Mouse (Mus musculus) embryo, embryonic 11.5 days (tissue): ENCODE data around the gene Oas1d.
"Not testable (repeated sequence)": the region's sequence is repeated elsewhere in the genome, so short reads cannot be mapped to it uniquely, and the experiment has no call there.

Experiments used
- DNase-seq: peaks from one replicate; pipeline ENCODE4 v3.0.0-alpha.2; 2012; ENCODE audit warnings: low read depth, low spot score

Gene Oas1d

DNA sequence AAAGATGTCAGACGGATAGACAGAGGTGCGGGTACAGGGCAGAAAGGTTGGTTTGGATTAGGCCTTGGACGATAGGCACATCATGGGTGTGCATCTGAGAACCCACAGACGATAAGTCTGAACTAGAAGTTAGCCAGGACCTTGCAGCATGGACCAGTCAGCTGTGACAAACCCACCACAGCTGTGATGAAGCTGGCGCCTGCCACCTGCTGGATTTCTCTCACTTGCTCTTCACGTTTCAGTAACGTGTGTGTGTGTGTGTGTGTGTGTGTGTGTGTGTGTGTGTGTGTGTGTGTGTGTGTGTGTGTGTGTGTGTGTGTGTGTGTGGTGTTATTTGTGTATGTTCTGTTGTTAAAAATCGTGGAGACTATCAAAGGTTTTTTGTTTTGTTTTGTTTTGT lies at the start of gene Oas1d:
Gene Oas1d (plus strand): TSS at position 333 of the 400 bp plus-strand sequence.
- not testable (repeated sequence) for DNase-seq

DNA sequence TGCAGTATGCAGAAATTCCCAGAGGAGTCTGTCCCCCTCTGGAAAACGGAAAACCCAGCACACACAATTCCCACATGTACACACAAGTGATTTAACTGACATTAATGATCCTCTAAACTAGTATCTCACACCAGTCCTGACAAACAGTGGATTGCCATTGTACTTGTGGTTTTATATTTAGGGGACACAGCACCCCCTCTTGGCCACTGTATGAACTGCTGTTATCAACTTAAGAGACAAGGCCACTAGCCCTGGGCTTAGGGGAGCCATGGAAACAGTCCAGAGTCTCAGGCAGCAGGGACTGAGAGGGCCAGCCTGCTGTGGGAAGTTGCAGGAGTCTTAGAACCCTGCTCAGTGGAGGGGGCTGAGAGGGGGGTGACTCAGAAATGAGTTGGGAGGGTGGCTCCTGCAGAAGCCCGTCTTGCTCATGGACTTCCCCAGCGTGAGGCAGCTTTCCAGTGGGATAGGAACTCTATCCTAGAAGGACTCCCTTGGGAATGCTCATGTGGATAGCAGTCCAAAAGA lies 48.9 kb upstream of the Oas1d start:
- DNase-seq, result no peak

DNA sequence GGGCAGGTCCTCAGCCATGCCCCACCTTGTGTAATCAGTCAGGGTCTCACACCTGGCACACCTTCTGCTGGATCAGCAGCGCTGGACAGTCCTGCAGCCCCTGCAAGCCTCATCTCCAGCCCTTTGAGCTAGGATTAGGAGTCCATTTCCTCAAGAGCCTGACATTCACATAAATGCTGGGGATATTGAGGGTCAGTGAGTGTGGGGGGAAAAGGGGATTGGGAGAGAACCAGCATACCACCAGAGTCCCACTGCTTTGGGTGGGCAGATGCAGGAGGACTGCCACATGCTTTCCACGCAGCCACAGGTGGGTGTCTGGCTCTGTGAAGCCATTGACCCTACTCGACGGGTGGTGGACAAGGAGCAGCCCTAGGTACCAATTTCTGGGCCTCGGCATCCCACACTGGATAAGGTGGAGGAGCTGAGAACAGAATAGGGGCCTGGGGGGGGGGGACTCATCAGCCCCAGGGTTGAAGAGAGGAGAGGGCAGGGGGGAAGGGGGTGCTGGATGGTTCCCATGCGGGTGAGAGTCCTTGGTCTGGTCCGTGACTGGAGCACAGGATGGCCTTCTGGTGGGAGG lies 44.8 kb upstream of the Oas1d start:
- DNase-seq, result no peak

DNA sequence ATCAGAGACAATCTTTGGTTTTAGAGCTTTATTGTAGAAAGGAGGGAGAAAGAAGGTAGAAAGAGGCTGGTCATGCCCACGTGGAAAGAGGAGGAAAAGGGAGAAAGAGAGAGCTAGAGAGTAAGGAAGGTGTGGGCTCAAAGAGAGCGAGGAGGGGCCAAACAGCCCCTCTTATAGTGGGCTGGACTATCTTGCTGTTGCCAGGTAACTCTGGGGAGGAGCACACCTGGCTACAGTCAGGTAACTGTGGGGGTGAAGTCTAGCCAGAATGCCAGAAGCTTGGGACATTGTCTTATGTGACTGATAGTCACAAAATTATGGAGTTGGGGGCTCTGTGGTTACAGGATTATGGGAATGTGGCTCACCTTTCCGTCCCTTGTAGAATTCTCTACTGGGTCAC lies 44.3 kb upstream of the Oas1d start:
- DNase-seq, result no peak

DNA sequence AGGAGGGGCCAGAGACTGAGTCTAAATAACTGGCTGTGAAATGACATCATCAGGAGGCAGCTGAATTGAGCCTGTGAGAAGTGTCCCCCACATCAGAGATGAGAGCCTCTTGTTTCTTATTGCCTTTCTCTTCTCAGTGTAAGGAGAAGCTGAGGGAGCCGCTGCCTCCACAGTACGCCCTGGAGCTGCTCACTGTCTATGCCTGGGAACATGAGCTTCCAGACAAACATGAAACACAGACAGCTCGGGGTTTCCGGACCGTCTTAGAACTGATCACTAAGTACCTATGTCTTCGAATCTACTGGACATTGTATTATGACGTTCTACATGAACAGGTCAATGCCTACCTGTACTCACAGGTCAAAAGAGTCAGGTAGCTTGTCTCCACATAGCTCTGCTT lies 43.6 kb upstream of the Oas1d start:
- DNase-seq, result no peak

DNA sequence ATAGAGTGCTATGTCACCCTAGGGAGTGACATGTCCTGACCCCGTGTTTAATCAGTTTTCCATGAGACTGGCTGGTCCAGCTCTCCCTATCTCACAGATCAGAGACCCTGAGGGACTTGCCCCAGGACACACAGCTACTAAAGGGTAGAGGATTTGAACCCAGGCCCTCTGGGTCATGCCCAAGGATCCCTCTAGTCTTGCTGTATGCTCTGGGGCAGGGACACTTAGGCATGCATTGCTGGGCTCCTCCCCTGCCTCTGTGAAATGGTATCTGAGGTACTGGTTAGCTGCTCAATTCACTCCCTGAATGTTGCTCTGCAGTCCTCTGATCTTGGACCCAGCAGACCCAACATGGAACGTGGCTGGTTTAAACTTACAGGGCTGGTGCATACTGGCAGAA lies 42.9 kb upstream of the Oas1d start:
- no peak for DNase-seq

DNA sequence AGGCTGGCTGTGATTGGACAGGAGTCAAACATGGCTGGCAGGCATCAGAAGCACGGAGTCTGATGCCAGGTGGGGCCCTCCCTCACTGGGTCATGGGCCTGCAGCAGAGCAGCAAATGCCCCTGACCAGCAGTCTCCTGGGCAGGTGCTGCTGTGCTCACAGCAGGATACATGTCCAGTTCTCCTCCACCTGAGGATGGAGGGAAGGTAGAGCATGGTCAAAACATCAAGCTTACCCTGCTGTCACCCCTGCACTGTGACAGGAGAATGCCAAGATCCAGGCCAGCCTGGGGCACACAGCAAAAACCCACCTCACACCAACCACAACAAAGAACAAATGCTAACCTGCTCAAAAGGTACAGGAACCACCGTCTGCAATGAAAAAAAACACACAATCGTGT lies 37.5 kb upstream of the Oas1d start:
- not testable (repeated sequence) for DNase-seq

DNA sequence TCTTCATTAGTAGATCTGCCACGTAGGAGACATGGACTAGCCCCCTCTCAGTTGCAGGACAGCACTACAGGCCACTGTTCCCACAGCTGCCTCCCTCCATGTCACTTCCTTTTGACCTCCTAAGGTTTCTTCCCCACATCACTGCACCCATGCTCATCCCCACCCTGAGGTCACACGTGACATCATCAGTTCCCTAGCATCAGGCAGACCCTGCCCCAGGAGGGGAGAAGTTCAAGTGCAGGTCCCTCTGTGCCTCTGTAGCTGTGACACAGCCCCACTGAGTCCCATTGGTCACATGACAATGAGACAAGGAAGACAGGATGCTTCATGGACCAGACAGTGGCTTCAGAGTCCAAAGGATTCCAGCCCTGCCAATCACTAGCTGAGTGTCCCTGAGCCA lies 36.9 kb upstream of the Oas1d start:
- DNase-seq, result not testable (repeated sequence)

DNA sequence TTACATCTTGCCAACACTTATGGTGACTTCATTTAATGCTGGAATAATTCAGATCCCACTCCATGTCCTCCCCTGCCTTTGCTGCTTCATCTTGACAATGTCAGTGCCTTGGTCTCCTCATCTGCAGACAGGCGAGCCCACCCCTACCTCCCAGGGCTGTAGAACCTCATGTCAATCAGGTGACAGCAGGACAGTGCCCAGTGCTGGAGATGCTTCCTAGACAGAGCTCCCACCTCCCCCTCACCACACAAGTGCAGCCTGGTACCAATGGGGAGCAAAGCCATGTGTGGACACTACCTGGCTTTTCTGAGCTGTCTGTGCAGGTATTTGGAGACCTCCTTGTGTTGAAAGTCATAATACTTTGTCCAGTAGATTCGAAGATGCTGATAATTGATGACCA lies 35.5 kb upstream of the Oas1d start:
- DNase-seq, result not testable (repeated sequence)

DNA sequence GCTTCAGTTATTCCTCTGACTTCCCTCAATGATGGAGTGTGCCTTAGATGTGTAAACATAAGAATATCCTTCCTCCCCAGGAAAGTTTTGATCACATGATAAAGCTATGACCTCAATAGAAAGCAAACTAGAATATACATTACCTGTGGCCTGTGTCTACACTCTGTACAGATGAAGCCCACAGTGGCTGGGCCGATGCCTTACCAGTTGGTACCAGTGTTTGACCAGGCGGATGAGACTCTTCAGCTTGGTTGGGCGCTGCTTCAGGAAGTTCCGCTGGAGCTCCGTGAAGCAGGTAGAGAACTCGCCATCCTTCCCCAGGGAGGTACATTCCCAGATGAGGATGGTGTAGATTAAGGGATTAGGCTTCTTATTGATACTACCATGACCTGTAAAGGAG lies 32.7 kb upstream of the Oas1d start:
- DNase-seq, result not testable (repeated sequence)

DNA sequence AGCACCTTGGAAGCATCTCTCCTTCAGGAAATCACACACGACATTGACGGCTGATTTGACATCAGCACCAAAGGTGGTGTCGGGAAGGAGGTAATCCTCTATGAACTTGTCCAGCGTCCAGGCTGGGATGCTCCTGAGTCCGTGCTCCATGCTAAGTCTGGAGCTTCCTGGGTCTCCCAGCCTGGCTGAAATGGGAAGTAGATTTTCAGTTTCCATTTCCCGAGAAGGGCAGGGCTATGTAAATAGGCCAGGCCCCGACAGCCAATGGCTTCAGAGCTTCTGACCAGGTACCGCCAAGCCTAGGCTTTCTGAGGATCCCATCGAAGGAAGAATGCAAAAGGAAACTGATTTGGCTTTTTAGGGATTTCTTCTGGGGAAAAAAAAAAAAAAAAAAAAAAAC lies 26.9 kb upstream of the Oas1d start, which contains the start of gene Oas1g:
Gene Oas1g (minus strand): TSS at position 201 of the 400 bp plus-strand sequence.
- not testable (repeated sequence) for DNase-seq

DNA sequence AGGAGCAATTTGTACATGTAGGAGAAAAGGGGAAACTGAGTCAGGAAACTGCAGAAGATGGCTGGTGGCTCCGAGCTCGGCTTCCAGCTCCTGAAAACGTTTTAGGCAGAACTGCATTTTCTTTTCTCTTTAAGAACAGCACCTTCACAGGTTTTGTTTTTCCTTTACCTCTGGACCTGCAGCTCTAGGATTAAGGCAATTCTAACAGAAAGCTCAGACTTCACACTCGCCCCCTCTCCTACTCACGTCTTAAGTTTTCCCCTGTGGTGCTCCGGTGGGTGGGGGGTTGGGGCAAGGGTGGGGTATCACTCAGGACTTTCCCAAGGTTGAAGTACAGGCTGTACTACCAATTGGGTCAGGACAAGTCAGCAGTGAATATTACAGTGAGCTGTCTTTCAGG lies 26.5 kb upstream of the Oas1d start:
- no peak for DNase-seq

DNA sequence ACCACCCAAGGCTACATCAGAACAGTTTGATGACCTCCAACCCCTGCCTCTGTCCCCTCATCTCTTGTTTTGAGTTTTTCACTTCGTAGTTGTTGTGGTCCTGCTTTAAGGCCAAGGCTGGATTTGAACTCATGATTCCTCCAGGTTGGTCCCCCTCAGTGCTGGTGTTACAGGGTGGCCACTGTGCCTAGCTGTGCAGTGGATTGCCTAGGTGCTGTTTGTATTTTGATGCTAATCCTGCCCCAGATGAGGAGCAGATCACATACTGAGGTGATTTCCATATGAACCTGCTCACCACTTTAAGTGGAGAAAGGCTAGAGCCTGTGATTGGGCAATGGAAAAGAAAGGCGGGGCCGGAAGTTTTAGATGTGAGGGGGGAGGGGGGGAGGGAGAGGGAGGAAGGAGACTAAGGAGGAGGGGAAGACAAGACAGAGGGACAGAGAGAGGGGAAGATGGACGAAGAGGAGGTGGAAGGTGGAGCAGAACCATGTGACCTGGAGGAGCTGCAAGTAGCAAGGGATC lies 26.0 kb upstream of the Oas1d start:
- DNase-seq, result not testable (repeated sequence)

DNA sequence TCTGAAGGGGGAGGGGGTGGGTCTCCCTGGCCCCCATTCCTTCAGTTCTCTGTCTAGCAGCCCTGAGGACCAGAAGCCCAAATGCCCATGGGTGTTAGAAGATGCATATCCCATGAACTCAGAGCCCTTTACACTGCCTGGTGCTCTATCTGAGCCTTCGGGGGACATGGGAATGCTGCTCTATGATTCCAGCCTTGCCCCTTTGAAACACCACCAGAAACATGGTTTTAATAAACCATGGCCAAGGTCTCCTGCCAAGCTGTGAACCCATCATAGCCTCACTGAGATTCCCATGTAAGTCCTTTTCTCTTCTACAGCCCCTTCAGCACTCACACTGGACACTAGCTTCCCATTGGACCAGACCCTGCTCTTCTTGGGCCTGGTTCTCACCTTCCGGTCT lies 24.3 kb upstream of the Oas1d start:
- no peak for DNase-seq

DNA sequence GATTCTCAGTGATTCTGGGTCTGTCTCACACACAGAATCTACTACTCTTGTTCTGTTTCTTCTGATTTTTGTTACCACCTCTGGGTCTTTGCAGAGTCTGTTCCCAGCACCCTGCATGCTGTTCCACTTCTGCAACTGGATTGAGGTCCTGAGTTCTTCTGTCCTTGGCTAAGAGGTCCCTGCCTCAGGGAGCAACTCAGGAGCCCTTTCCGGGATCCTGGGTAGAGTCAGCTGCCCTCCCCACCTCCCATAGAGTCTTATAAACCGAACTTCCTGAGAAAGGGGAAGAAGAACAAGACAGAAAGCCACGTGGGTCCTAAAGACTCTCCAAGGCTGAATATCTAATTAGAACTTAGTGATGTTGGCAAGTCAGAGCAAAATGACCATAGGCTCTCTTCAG lies 23.3 kb upstream of the Oas1d start:
- DNase-seq, result no peak

DNA sequence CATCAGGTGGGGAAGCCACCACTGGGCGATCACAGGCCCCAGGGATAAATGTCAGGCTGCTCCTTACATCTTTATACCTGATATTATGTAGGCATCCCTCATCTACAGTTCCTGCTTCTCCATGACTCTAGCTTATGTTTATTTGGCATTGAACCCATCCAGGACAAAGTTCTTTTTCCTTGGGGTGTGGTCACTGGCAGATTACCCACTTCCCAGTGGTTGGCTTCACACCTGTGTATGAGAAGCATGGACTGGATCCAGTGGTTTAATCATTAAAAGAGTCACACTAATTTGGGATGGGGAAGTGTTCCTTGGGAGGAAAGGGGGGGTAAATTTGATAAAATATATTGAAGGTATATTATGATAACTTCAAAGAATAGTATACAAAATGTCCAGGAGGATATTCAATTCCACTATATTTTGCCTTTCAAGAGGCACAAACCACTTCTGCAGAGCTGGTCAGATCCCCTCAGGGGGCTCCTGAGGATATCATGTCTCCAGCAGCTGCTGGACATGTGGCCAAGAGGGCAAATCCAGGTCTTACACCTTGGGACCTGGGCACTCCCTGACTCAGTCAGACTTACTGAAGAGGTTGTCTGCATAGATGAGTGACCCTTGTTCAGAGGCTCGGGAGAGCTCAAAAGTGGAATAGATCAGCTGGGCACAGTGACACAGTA lies 22.6 kb upstream of the Oas1d start:
- DNase-seq, result not testable (repeated sequence)

DNA sequence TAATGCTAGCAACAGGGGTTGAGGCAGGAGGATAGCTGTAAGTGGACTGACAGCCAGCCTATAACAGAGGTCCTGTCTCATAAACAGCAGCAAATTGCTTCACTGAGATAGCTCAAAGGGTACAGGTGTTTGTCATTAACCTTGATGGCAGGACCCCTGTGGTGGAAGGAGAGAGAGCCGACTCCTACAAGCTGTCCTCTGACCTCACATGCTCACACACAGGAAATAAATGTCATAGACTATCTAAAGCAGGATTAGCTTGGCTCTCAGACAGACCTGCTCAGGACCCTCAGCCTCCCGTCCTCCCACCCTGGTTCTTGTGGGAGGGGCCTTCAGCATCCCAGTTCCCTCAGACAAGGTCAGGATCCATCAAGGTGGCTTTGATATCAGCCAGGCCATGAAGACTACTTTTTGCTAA lies 22.1 kb upstream of the Oas1d start:
- no peak for DNase-seq

DNA sequence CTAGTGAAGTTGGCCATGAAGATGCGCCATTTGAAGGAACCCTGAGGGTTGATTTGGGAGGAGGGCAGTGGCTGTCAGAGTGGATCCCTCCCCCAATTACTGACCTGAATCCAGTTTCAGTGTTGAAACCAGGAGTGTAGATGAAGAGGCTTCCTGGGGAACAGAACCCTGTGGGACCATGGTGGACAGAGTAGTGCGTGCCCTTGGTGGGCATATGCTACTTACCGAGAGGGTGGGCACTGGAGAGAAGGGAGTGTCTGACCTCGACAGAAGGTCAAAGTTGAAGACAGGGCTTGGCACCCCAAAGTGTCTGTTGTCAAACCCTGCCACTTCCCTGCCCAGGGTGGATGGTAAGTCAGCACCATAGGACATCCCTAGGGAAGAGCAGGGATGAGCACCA lies 20.5 kb upstream of the Oas1d start:
- not testable (repeated sequence) for DNase-seq

DNA sequence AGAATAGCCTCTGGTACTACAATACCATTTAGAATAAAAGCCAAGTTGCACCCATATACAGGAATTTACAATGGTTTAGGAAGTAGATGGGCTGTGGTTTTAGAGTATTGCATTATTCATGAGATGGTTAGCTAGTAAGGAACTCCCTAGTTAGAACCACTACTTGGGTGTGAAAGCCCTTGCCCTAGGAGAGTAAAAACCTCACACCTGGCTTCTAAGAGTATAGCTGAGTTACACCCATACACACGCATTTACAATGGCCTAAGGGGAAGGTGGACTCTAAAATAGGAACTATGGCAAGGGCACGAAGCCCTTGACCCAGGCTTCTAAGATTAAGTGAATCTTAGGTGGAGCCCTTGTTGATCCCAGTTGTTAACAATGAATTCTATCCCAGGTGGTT lies 19.6 kb upstream of the Oas1d start:
- not testable (repeated sequence) for DNase-seq

DNA sequence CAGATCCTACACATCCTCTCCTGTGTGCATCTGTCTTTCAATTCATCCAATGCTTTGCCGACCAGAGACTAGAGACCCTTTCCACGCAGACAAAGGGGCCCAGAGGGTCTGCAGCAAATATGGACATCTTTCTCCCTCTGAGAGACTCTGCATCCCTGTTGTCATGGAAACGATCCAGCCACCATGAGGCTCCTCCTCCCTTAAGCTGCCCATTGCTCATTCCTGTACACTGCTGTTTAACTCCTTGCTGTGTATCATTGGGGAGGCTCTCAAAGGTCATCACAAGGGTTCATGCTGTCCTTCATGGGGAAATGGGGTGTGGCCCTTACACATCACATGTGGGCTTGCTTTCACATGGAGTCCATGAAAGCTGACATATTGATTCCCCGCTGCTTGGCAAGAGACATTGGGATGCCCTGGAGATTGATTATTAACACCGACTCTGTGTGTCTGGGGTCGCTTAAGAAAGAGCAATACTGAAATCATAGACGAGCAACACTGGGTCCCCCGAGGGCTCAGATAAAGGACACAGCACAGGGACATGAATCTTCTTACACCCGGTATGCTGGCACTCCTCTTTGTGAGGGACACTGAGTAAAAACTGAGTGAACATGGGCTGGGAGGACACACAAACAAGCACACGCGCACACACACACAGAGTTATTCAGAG lies 19.0 kb upstream of the Oas1d start:
- no peak for DNase-seq

DNA sequence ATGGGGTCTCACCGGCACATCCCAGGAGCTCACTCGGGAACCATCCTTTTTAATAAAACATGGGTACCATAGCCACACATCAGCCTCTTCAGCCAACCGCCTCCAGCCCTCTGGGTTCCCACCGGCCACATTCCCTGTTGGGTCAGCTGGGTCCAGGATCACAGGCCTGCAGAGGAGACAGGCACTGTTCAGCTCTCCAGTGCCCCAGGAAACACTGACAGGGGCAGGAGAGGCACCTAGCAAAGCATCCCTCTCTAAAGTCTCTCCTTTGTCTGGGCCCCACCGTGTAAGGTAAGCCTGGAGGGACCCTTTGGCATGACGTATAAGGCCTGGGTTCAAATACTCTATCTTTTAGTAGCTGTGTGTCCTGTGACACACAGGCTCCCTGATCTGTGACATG lies 16.0 kb upstream of the Oas1d start:
- no peak for DNase-seq

DNA sequence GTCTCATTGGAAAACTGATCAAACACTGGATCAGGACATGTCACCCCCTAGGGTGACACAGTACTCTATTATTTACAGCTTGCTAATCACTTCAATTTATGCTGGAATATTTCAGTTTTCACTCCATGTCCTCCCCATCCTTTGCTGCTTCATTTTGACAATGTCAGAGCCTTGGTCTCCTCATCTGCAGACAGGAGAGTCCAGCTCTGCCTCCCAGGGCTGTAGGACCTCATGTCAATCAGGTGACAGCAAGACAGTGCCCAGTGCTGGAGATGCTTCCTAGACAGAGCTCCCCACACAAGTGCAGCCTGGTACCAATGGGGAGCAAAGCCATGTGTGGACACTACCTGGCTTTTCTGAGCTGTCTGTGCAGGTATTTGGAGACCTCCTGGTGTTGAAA lies 15.6 kb upstream of the Oas1d start:
- DNase-seq, result no peak

DNA sequence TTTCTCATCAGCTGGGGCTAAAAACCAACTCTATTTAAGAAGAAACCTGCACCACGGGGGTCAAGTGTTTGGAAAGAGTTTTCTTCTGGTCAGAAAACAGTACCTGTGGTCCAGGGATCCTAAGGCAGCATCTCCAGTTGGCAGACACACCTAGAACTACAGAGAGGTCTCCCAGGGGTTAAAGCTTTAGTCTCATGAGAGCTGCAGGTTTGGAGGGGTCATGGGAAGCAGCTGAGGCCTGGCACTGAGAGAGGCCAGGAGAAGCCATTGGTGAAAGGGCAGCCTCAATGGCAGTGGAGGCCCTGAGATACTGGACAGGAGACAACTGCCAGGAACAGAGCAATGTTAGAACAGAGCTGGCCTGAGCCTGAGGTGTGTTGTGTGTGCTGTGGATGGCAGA lies 13.7 kb upstream of the Oas1d start:
- no peak for DNase-seq
